25 mouse cellular contexts compared by ENCODE assay signal in the genomic region with DNA sequence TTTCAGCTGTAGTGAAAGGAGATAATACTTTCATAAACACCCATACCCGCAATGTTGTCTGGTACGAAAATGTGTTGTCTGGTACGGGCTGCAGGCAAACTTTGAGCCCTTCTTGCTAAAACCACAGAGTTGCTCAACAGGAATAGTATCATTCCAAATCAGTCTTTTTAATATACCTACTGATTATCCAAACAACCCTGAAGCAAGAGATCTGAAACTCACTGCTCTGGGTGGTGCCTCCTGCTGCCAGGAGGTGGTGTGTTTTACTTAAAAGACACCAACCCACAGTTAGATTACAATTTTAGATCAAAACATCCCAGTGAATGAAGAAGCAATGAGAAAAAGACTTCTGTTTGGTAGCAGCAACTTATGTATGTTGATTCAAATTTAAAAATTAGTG. TPM values are rescaled to one million over a fixed set of nuclear protein-coding genes. Genes with fewer than 3 reads are reported as not detected.
A peak's percentile ranks its signal among the peaks of the same experiment; 100 is the strongest.
DNase-seq lines count a peak whose midpoint lies in the region; ATAC-seq and TF ChIP-seq lines count a peak whose summit lies in the region.
"Had no signal": no experiment of that assay in that cellular context is flagged by ENCODE, and none has a peak within 500 bp of the region (broad histone marks: within the 10 kb centered on the region; RNA-seq: fewer than 3 reads in every experiment).

No protein-coding gene starts in this region.

- H3K4me3 ChIP-seq in embryonic facial prominence, embryonic 11.5 days (ENCODE audit: low read depth, low read length), result no peak overlapping the region
- H3K4me3 ChIP-seq in embryonic facial prominence, embryonic 10.5 days, result no peak overlapping the region
- H3K4me3 ChIP-seq in kidney, adult 2 months (ENCODE audit: insufficient read depth, low read depth, low read length), result no peak overlapping the region
- no peak overlapping the region for H3K4me3 ChIP-seq in kidney, embryonic 14.5 days (ENCODE audit: low read length)
- H3K4me3 ChIP-seq: forebrain, embryonic 12.5 days; heart, embryonic 12.5 days; hindbrain, embryonic 13.5 days; limb, embryonic 10.5 days; lung, embryonic 15.5 days; megakaryocyte, embryonic 14.5 days; neural tube, embryonic 13.5 days had no signal

- 83% methylated on average over 3 of the region's 3 CpGs for WGBS in embryonic facial prominence, embryonic 11.5 days
- WGBS in embryonic facial prominence, embryonic 10.5 days, result 89% methylated on average over 3 of the region's 3 CpGs
- WGBS in kidney, adult 2 months, result 86% methylated on average over 3 of the region's 3 CpGs
- 96% methylated on average over 3 of the region's 3 CpGs for WGBS in kidney, embryonic 14.5 days

- ATAC-seq in embryonic facial prominence, embryonic 11.5 days (replicated peaks; ENCODE audit: insufficient number of reproducible peaks, low FRiP score, low TSS enrichment, low read depth), result no peak
- no peak for ATAC-seq in kidney, embryonic 14.5 days (ENCODE audit: low FRiP score, low TSS enrichment)

- H3K9ac ChIP-seq in embryonic facial prominence, embryonic 11.5 days (replicated peaks; ENCODE audit: low read length), result no peak overlapping the region
- H3K9ac ChIP-seq in kidney, embryonic 14.5 days (ENCODE audit: low read depth, low read length), result no peak overlapping the region
- H3K9ac ChIP-seq: forebrain, embryonic 12.5 days; heart, embryonic 12.5 days; hindbrain, embryonic 13.5 days; lung, embryonic 15.5 days; neural tube, embryonic 13.5 days had no signal

- no peak overlapping the region for H3K4me2 ChIP-seq in embryonic facial prominence, embryonic 11.5 days (ENCODE audit: low read depth, low read length)
- H3K4me2 ChIP-seq in kidney, embryonic 14.5 days (replicated peaks; ENCODE audit: low read depth, low read length), result no peak overlapping the region
- H3K4me2 ChIP-seq: forebrain, embryonic 12.5 days; heart, embryonic 12.5 days; hindbrain, embryonic 13.5 days; liver, embryonic 11.5 days; lung, embryonic 15.5 days; neural tube, embryonic 13.5 days had no signal

- no peak for TF ChIP-seq POLR2A in kidney, adult 2 months (IDR thresholded peaks at IDR 0.05; ENCODE audit: low read depth, low read length)

- TF ChIP-seq CTCF in kidney, adult 2 months (conservative IDR thresholded peaks at IDR 0.05; ENCODE audit: insufficient read depth, insufficient read length, low read depth, low read length), result peak; percentile 29; the same call in 1 of the 2 replicates

- H3K9me3 ChIP-seq in embryonic facial prominence, embryonic 11.5 days (replicated peaks; ENCODE audit: control insufficient read depth, low read length), result no peaks in the 10 kb centered on the region
- no peaks in the 10 kb centered on the region for H3K9me3 ChIP-seq in embryonic facial prominence, embryonic 10.5 days
- no peaks in the 10 kb centered on the region for H3K9me3 ChIP-seq in kidney, embryonic 14.5 days (ENCODE audit: control insufficient read depth, low read length)
- H3K9me3 ChIP-seq: forebrain, embryonic 12.5 days; heart, embryonic 12.5 days; hindbrain, embryonic 13.5 days; limb, embryonic 10.5 days; lung, embryonic 15.5 days; neural tube, embryonic 13.5 days had no signal

- peak; percentile 5 for DNase-seq in embryonic facial prominence, embryonic 11.5 days (ENCODE audit: low spot score)
- no peak for DNase-seq in embryonic facial prominence, embryonic 10.5 days (ENCODE audit: low spot score)
- DNase-seq in kidney, adult 2 months, result no peak
- peak; percentile 9 for DNase-seq in lung, postnatal 36 days
- DNase-seq in lung, adult 18-20 months, result no peak
- no peak for DNase-seq in layer of hippocampus, postnatal 10 days (ENCODE audit: low spot score in 2 of 2)
- DNase-seq in cerebellum, adult 9-10 months, result no peak
- DNase-seq: adrenal gland, adult 2 months; cerebellum, postnatal 10 days; embryo, embryonic 11 days; gastrocnemius, postnatal 25 days; heart, postnatal 14 days; kidney, postnatal 10 days; midbrain, embryonic 14.5 days; right cerebral cortex, adult 18-20 months; thymus, postnatal 14 days had no signal

- no peaks in the 10 kb centered on the region for H3K27me3 ChIP-seq in embryonic facial prominence, embryonic 11.5 days (ENCODE audit: control insufficient read depth, insufficient read depth, low read length)
- no peaks in the 10 kb centered on the region for H3K27me3 ChIP-seq in embryonic facial prominence, embryonic 10.5 days (replicated peaks; ENCODE audit: low read depth, poor library complexity, severe bottlenecking)
- no peaks in the 10 kb centered on the region for H3K27me3 ChIP-seq in kidney, adult 2 months (replicated peaks; ENCODE audit: control insufficient read depth, insufficient read depth, low read length)
- H3K27me3 ChIP-seq in kidney, embryonic 14.5 days (ENCODE audit: control insufficient read depth, insufficient read depth, low read length), result no peaks in the 10 kb centered on the region
- H3K27me3 ChIP-seq: forebrain, embryonic 12.5 days; heart, embryonic 12.5 days; hindbrain, embryonic 13.5 days; lung, embryonic 15.5 days; megakaryocyte, embryonic 14.5 days; neural tube, embryonic 13.5 days had no signal

- no peaks in the 10 kb centered on the region for H3K36me3 ChIP-seq in embryonic facial prominence, embryonic 11.5 days (replicated peaks; ENCODE audit: control insufficient read depth, insufficient read depth, low read depth, low read length)
- H3K36me3 ChIP-seq in embryonic facial prominence, embryonic 10.5 days (replicated peaks), result no peaks in the 10 kb centered on the region
- H3K36me3 ChIP-seq in kidney, adult 2 months (ENCODE audit: control insufficient read depth, insufficient read depth, low read length), result no peaks in the 10 kb centered on the region
- H3K36me3 ChIP-seq in kidney, embryonic 14.5 days (ENCODE audit: control insufficient read depth, insufficient read depth, low read length), result no peaks in the 10 kb centered on the region
- H3K36me3 ChIP-seq: forebrain, embryonic 12.5 days; heart, embryonic 12.5 days; hindbrain, embryonic 13.5 days; limb, embryonic 10.5 days; lung, embryonic 15.5 days; neural tube, embryonic 13.5 days had no signal

- H3K27ac ChIP-seq in embryonic facial prominence, embryonic 11.5 days (replicated peaks; ENCODE audit: low read depth, low read length), result no peak overlapping the region
- no peak overlapping the region for H3K27ac ChIP-seq in embryonic facial prominence, embryonic 10.5 days (replicated peaks)
- no peak overlapping the region for H3K27ac ChIP-seq in kidney, adult 2 months (ENCODE audit: insufficient read depth, low read depth, low read length)
- H3K27ac ChIP-seq in kidney, embryonic 14.5 days (ENCODE audit: low read depth, low read length), result no peak overlapping the region
- H3K27ac ChIP-seq: forebrain, embryonic 12.5 days; hindbrain, embryonic 13.5 days; limb, embryonic 10.5 days; lung, embryonic 15.5 days; neural tube, embryonic 13.5 days had no signal

- no peaks in the 10 kb centered on the region for H3K4me1 ChIP-seq in embryonic facial prominence, embryonic 11.5 days (ENCODE audit: control insufficient read depth, insufficient read depth, low read length)
- H3K4me1 ChIP-seq in embryonic facial prominence, embryonic 10.5 days, result no peaks in the 10 kb centered on the region
- H3K4me1 ChIP-seq in kidney, adult 2 months (ENCODE audit: control insufficient read depth, insufficient read depth, low read length), result no peaks in the 10 kb centered on the region
- no peaks in the 10 kb centered on the region for H3K4me1 ChIP-seq in kidney, embryonic 14.5 days (ENCODE audit: control insufficient read depth, insufficient read depth, low read length)
- H3K4me1 ChIP-seq: forebrain, embryonic 12.5 days; heart, embryonic 12.5 days; hindbrain, embryonic 13.5 days; limb, embryonic 10.5 days; lung, embryonic 15.5 days; megakaryocyte, embryonic 14.5 days; neural tube, embryonic 13.5 days had no signal

RNA-seq across cellular contexts. Expression of gene G2e3, which starts 24.3 kb away (rescaled TPM):
- 38.4 and 48.6 TPM in 2 replicates for polyA plus RNA-seq in embryonic facial prominence, embryonic 11.5 days (2014; fragmentation: Nextera tagmentation; extraction: Ambion mirVana)
- polyA plus RNA-seq in embryonic facial prominence, embryonic 10.5 days (2016; fragmentation: Nextera tagmentation; extraction: Ambion mirVana), result 45.4 and 48.4 TPM in 2 replicates
- 0.69 and 1.2 TPM in 2 replicates for polyA plus RNA-seq in kidney, adult 2 months (2012; rRNA removed)
- polyA plus RNA-seq in kidney, embryonic 14.5 days (2014; fragmentation: Nextera tagmentation; extraction: Ambion mirVana), result 29.1 and 38.8 TPM in 2 replicates
- 10 to 100 TPM; 14.5 to 16.6 TPM for total RNA-seq in layer of hippocampus, postnatal 10 days (2021)

RNA-seq across cellular contexts. Expression of gene Scfd1, which starts 53.7 kb away (rescaled TPM):
- polyA plus RNA-seq in embryonic facial prominence, embryonic 11.5 days (2014; fragmentation: Nextera tagmentation; extraction: Ambion mirVana), result 86.9 and 87.1 TPM in 2 replicates
- polyA plus RNA-seq in embryonic facial prominence, embryonic 10.5 days (2016; fragmentation: Nextera tagmentation; extraction: Ambion mirVana), result 62.3 and 63.7 TPM in 2 replicates
- polyA plus RNA-seq in kidney, adult 2 months (2012; rRNA removed), result 8.8 and 11.7 TPM in 2 replicates
- polyA plus RNA-seq in kidney, embryonic 14.5 days (2014; fragmentation: Nextera tagmentation; extraction: Ambion mirVana), result 86.8 and 91.9 TPM in 2 replicates
- total RNA-seq in layer of hippocampus, postnatal 10 days (2021), result 10 to 100 TPM; 41.1 to 46.1 TPM

Comparison
In these comparisons a context has a peak if more than half of its experiments do, and no peak if none do; other contexts are left out.
1. DNase-seq: peak in embryonic facial prominence, embryonic 11.5 days (single experiment) and lung, postnatal 36 days (single experiment); none in embryonic facial prominence, embryonic 10.5 days (single experiment), kidney, adult 2 months (single experiment), lung, adult 18-20 months (0 of 2), layer of hippocampus, postnatal 10 days (0 of 2) and cerebellum, adult 9-10 months (single experiment).
2. RNA of gene G2e3, which starts 24.3 kb away (polyA plus RNA-seq): 38.4 to 48.6 TPM in embryonic facial prominence, embryonic 11.5 days, 45.4 to 48.4 TPM in embryonic facial prominence, embryonic 10.5 days and 29.1 to 38.8 TPM in kidney, embryonic 14.5 days; 0.69 to 1.2 TPM in kidney, adult 2 months; every median in the first group is over 10 times any median in the second.